Mouse (Mus musculus) cerebral cortex, adult 2 months (tissue): ENCODE measurements around the gene Deaf1.

Experiments
- WGBS: fragments of 180-500 bp; shearing (Covaris S2); methylation state at CpG from one replicate; pipeline ENCODE4 v1.1.7; 2018; 5-methylcytosine and 5-hydroxymethylcytosine counted together

The Deaf1 gene

GRCm38 (mm10) chr7:141338576-141339131 is 11.2 kb upstream of the Deaf1 start, which contains the start of gene Eps8l2:
TSS of gene Eps8l2 (plus strand) at chr7:141338880.
- WGBS, result 20% methylated on average over 23 of the region's 23 CpGs

- 80% methylated on average over 3 of the region's 3 CpGs for WGBS
Measured at GRCm38 (mm10) chr7:141337716-141338416, 10.4 kb upstream of the Deaf1 start.

- WGBS, result 76% methylated on average over 3 of the region's 3 CpGs
Measured at GRCm38 (mm10) chr7:141336296-141336695, 8.8 kb upstream of the Deaf1 start.

GRCm38 (mm10) chr7:141335682-141336081 is 8.2 kb upstream of the Deaf1 start:
- 48% methylated on average over 4 of the region's 4 CpGs for WGBS

GRCm38 (mm10) chr7:141335044-141335579 is 7.6 kb upstream of the Deaf1 start:
- 51% methylated on average over 2 of the region's 2 CpGs for WGBS

- 81% methylated on average over 6 of the region's 6 CpGs for WGBS
Measured at GRCm38 (mm10) chr7:141331990-141332389, 4.5 kb upstream of the Deaf1 start.

GRCm38 (mm10) chr7:141328373-141328990 is 992 bp upstream of the Deaf1 start:
- WGBS, result 8% methylated on average over 24 of the region's 24 CpGs

- WGBS, result 3% methylated on average over 35 of the region's 35 CpGs
Measured at GRCm38 (mm10) chr7:141326546-141327446, 694 bp downstream of the Deaf1 start.

- WGBS, result 73% methylated on average over 1 of the region's 1 CpGs
Measured at GRCm38 (mm10) chr7:141324686-141325085, 2.8 kb downstream of the Deaf1 start.

GRCm38 (mm10) chr7:141319446-141319845 is 8.0 kb downstream of the Deaf1 start:
- 84% methylated on average over 2 of the region's 2 CpGs for WGBS

GRCm38 (mm10) chr7:141317619-141318132 is 9.8 kb downstream of the Deaf1 start:
- WGBS, result 85% methylated on average over 1 of the region's 1 CpGs

GRCm38 (mm10) chr7:141315974-141316373 is 11.5 kb downstream of the Deaf1 start:
- whole genome bisulfite sequencing, result 62% methylated on average over 5 of the region's 5 CpGs

- 52% methylated on average over 8 of the region's 8 CpGs for WGBS
Measured at GRCm38 (mm10) chr7:141315076-141315475, 12.4 kb downstream of the Deaf1 start.

- WGBS, result 85% methylated on average over 2 of the region's 2 CpGs
Measured at GRCm38 (mm10) chr7:141314416-141314815, 13.1 kb downstream of the Deaf1 start.

GRCm38 (mm10) chr7:141304537-141304936 is 23.0 kb downstream of the Deaf1 start:
- WGBS, result 90% methylated on average over 4 of the region's 4 CpGs

GRCm38 (mm10) chr7:141302702-141303268 is 24.7 kb downstream of the Deaf1 start:
- 68% methylated on average over 1 of the region's 1 CpGs for WGBS

- 95% methylated on average over 9 of the region's 9 CpGs for WGBS
Measured at GRCm38 (mm10) chr7:141301386-141301785, 26.1 kb downstream of the Deaf1 start.

- WGBS, result 87% methylated on average over 8 of the region's 8 CpGs
Measured at GRCm38 (mm10) chr7:141299175-141299574, 28.3 kb downstream of the Deaf1 start.

GRCm38 (mm10) chr7:141297926-141298650 is 29.4 kb downstream of the Deaf1 start:
- WGBS, result 74% methylated on average over 3 of the region's 3 CpGs

GRCm38 (mm10) chr7:141294479-141294878 is 33.0 kb downstream of the Deaf1 start:
- 14% methylated on average over 22 of the region's 22 CpGs for WGBS
